Mouse (Mus musculus) liver, embryonic 15.5 days (tissue): ENCODE data around the gene Mgat5. TPM values are rescaled to one million over a fixed set of nuclear protein-coding genes. Genes with fewer than 3 reads are reported as not detected.

ENCODE experiments used
- ATAC-seq: fragments of 200-750 bp; cut with Nextera tagmentation; 2 replicates; pipeline ENCODE4 v1.8.0; 2017; ENCODE audit warnings: moderate number of reproducible peaks, mild to moderate bottlenecking, moderate library complexity; ENCODE audit not compliant: insufficient read depth
- H3K27ac ChIP-seq: fragments of 300-500 bp; sonication (generic); replicated peaks from 2 replicates; pipeline ENCODE4 v1.5.1; 2015; ENCODE audit warnings: mild to moderate bottlenecking, inconsistent platforms
- H3K27me3 ChIP-seq: fragments of 300-500 bp; sonication (generic); 2 replicates; pipeline ENCODE4 v1.6.1; 2015; ENCODE audit warnings: mild to moderate bottlenecking, inconsistent platforms
- H3K36me3 ChIP-seq: fragments of 300-500 bp; sonication (generic); replicated peaks from 2 replicates; pipeline ENCODE4 v1.6.1; 2015; ENCODE audit warnings: moderate library complexity, mild to moderate bottlenecking, inconsistent platforms
- H3K4me1 ChIP-seq: fragments of 300-500 bp; sonication (generic); replicated peaks from 2 replicates; pipeline ENCODE4 v1.6.1; 2015; ENCODE audit warnings: inconsistent platforms
- H3K4me2 ChIP-seq: fragments of 300-500 bp; sonication (generic); 2 replicates; pipeline ENCODE4 v1.6.1; 2015; ENCODE audit warnings: moderate library complexity, mild to moderate bottlenecking, inconsistent platforms
- H3K4me3 ChIP-seq: fragments of 300-500 bp; sonication (generic); replicated peaks from 2 replicates; pipeline ENCODE4 v1.5.1; 2015; ENCODE audit warnings: mild to moderate bottlenecking, inconsistent platforms
- H3K9ac ChIP-seq: fragments of 300-500 bp; sonication (generic); 2 replicates; pipeline ENCODE4 v1.6.1; 2015; ENCODE audit warnings: moderate library complexity, mild to moderate bottlenecking, inconsistent platforms
- H3K9me3 ChIP-seq: fragments of 300-500 bp; sonication (generic); replicated peaks from 2 replicates; pipeline ENCODE4 v1.6.1; 2016; ENCODE audit warnings: inconsistent platforms
- WGBS: fragments of 180-500 bp; shearing (Covaris S2); methylation state at CpG from one replicate; pipeline ENCODE4 v1.1.7; 2015; ENCODE audit warnings: mixed read lengths; ENCODE audit not compliant: insufficient replicate concordance; 5-methylcytosine and 5-hydroxymethylcytosine counted together
- polyA plus RNA-seq: library from polyadenylated mRNA; unstranded; fragments of >200 nt; fragmentation: Nextera tagmentation; extraction: Ambion mirVana; gene quantifications from 2 replicates; pipeline ENCODE4 v1.2.1, GENCODE M21; 2015

Gene Mgat5
- polyA plus RNA-seq, 1 experiment from 2014 or later: 0.68 TPM

GRCm38 (mm10) chr1:127262170-127262837 is 57.5 kb downstream of the Mgat5 start:
- no peaks in the 10 kb centered on the region for H3K36me3 ChIP-seq
- H3K4me2 ChIP-seq: no peak overlapping the region
- H3K9me3 ChIP-seq: no peaks in the 10 kb centered on the region
- no peaks in the 10 kb centered on the region for H3K27me3 ChIP-seq
- H3K4me3 ChIP-seq: no peak overlapping the region
- H3K4me1 ChIP-seq: no peaks in the 10 kb centered on the region
- H3K27ac ChIP-seq: no peak overlapping the region
- H3K9ac ChIP-seq: no peak overlapping the region
- WGBS: 79% methylated on average over 13 of the region's 13 CpGs
- ATAC-seq: no peak

GRCm38 (mm10) chr1:127267985-127268384 is 63.2 kb downstream of the Mgat5 start:
- no peak overlapping the region for H3K4me3 ChIP-seq
- H3K9ac ChIP-seq: no peak overlapping the region
- ATAC-seq: no peak
- H3K4me1 ChIP-seq: no peaks in the 10 kb centered on the region
- no peaks in the 10 kb centered on the region for H3K27me3 ChIP-seq
- H3K27ac ChIP-seq: no peak overlapping the region
- no peaks in the 10 kb centered on the region for H3K36me3 ChIP-seq
- no peaks in the 10 kb centered on the region for H3K9me3 ChIP-seq
- H3K4me2 ChIP-seq: no peak overlapping the region
- 68% methylated on average over 5 of the region's 5 CpGs for WGBS

- H3K27me3 ChIP-seq: no peaks in the 10 kb centered on the region
- H3K4me3 ChIP-seq: no peak overlapping the region
- H3K27ac ChIP-seq: no peak overlapping the region
- no peak overlapping the region for H3K9ac ChIP-seq
- ATAC-seq: no peak
- no peak overlapping the region for H3K4me2 ChIP-seq
- 64% methylated on average over 3 of the region's 3 CpGs for WGBS
- no peaks in the 10 kb centered on the region for H3K36me3 ChIP-seq
- no peaks in the 10 kb centered on the region for H3K9me3 ChIP-seq
- H3K4me1 ChIP-seq: no peaks in the 10 kb centered on the region
These were observed 64.5 kb downstream of the Mgat5 start for GRCm38 (mm10) chr1:127269343-127269742.

- 67% methylated on average over 13 of the region's 13 CpGs for WGBS
- Histone ChIP-seq H3K9ac (no peak overlapping the region), H3K27me3 (no peaks in the 10 kb centered on the region), H3K4me2 (no peak overlapping the region), H3K4me1 (no peaks in the 10 kb centered on the region), H3K36me3 (no peaks in the 10 kb centered on the region), H3K9me3 (no peaks in the 10 kb centered on the region), H3K27ac (no peak overlapping the region), H3K4me3 (no peak overlapping the region)
- ATAC-seq: peak; percentile 51; the same call in 1 of the 2 replicates
These were observed 65.6 kb downstream of the Mgat5 start for GRCm38 (mm10) chr1:127270273-127271020.

- WGBS: 76% methylated on average over 4 of the region's 4 CpGs
- no peaks in the 10 kb centered on the region for H3K4me1 ChIP-seq
- ATAC-seq: no peak
- H3K4me2 ChIP-seq: no peak overlapping the region
- H3K9ac ChIP-seq: no peak overlapping the region
- H3K27ac ChIP-seq: 0 out of 2 replicates have a peak overlapping the region, but pooled peaks have one; percentile 3
- no peaks in the 10 kb centered on the region for H3K36me3 ChIP-seq
- no peaks in the 10 kb centered on the region for H3K9me3 ChIP-seq
- H3K27me3 ChIP-seq: no peaks in the 10 kb centered on the region
- no peak overlapping the region for H3K4me3 ChIP-seq
These were observed 66.3 kb downstream of the Mgat5 start for GRCm38 (mm10) chr1:127271156-127271555.

- no peak overlapping the region for H3K4me3 ChIP-seq
- H3K4me1 ChIP-seq: no peaks in the 10 kb centered on the region
- 65% methylated on average over 5 of the region's 5 CpGs for WGBS
- H3K9me3 ChIP-seq: no peaks in the 10 kb centered on the region
- no peaks in the 10 kb centered on the region for H3K36me3 ChIP-seq
- no peak overlapping the region for H3K4me2 ChIP-seq
- no peak for ATAC-seq
- H3K9ac ChIP-seq: no peak overlapping the region
- no peak overlapping the region for H3K27ac ChIP-seq
- no peaks in the 10 kb centered on the region for H3K27me3 ChIP-seq
These were observed 68.5 kb downstream of the Mgat5 start for GRCm38 (mm10) chr1:127273363-127273762.

GRCm38 (mm10) chr1:127275572-127276324 is 70.9 kb downstream of the Mgat5 start:
- no peaks in the 10 kb centered on the region for H3K27me3 ChIP-seq
- WGBS: 67% methylated on average over 3 of the region's 3 CpGs
- no peaks in the 10 kb centered on the region for H3K4me1 ChIP-seq
- H3K4me3 ChIP-seq: no peak overlapping the region
- no peak overlapping the region for H3K27ac ChIP-seq
- no peaks in the 10 kb centered on the region for H3K36me3 ChIP-seq
- no peak for ATAC-seq
- H3K9me3 ChIP-seq: no peaks in the 10 kb centered on the region
- no peak overlapping the region for H3K4me2 ChIP-seq
- no peak overlapping the region for H3K9ac ChIP-seq

GRCm38 (mm10) chr1:127278067-127278466 is 73.3 kb downstream of the Mgat5 start:
- H3K9ac ChIP-seq: no peak overlapping the region
- ATAC-seq: no peak
- no peaks in the 10 kb centered on the region for H3K4me1 ChIP-seq
- no peaks in the 10 kb centered on the region for H3K36me3 ChIP-seq
- H3K9me3 ChIP-seq: no peaks in the 10 kb centered on the region
- 66% methylated on average over 3 of the region's 3 CpGs for WGBS
- H3K4me3 ChIP-seq: no peak overlapping the region
- H3K27me3 ChIP-seq: no peaks in the 10 kb centered on the region
- no peak overlapping the region for H3K27ac ChIP-seq
- H3K4me2 ChIP-seq: no peak overlapping the region

GRCm38 (mm10) chr1:127280256-127280655 is 75.4 kb downstream of the Mgat5 start:
- Histone ChIP-seq H3K4me2 (no peak overlapping the region), H3K4me1 (no peaks in the 10 kb centered on the region), H3K9me3 (no peaks in the 10 kb centered on the region), H3K27ac (no peak overlapping the region), H3K36me3 (no peaks in the 10 kb centered on the region), H3K9ac (no peak overlapping the region), H3K4me3 (no peak overlapping the region), H3K27me3 (no peaks in the 10 kb centered on the region)
- 57% methylated on average over 1 of the region's 1 CpGs for WGBS
- ATAC-seq: no peak

- no peak overlapping the region for H3K4me3 ChIP-seq
- H3K4me1 ChIP-seq: no peaks in the 10 kb centered on the region
- H3K9me3 ChIP-seq: no peaks in the 10 kb centered on the region
- no peak overlapping the region for H3K4me2 ChIP-seq
- no peaks in the 10 kb centered on the region for H3K36me3 ChIP-seq
- no peak for ATAC-seq
- H3K27me3 ChIP-seq: no peaks in the 10 kb centered on the region
- H3K27ac ChIP-seq: no peak overlapping the region
- H3K9ac ChIP-seq: no peak overlapping the region
- 68% methylated on average over 3 of the region's 3 CpGs for WGBS
These were observed 80.2 kb downstream of the Mgat5 start for GRCm38 (mm10) chr1:127284975-127285374.

GRCm38 (mm10) chr1:127287505-127287904 is 82.7 kb downstream of the Mgat5 start:
- no peaks in the 10 kb centered on the region for H3K9me3 ChIP-seq
- H3K36me3 ChIP-seq: no peaks in the 10 kb centered on the region
- no peak for ATAC-seq
- H3K4me1 ChIP-seq: no peaks in the 10 kb centered on the region
- H3K4me3 ChIP-seq: no peak overlapping the region
- no peak overlapping the region for H3K27ac ChIP-seq
- no peaks in the 10 kb centered on the region for H3K27me3 ChIP-seq
- no peak overlapping the region for H3K4me2 ChIP-seq
- H3K9ac ChIP-seq: no peak overlapping the region
- WGBS: 67% methylated on average over 6 of the region's 6 CpGs
